Mouse (Mus musculus) neural tube, embryonic 10.5 days (tissue): Measurements from ENCODE around the gene Scube3.

Experiments
- DNase-seq: peaks from one replicate; pipeline ENCODE4 v3.0.0-alpha.2; 2017; ENCODE audit warnings: low spot score; ENCODE audit errors: extremely low spot score

Gene Scube3

DNA sequence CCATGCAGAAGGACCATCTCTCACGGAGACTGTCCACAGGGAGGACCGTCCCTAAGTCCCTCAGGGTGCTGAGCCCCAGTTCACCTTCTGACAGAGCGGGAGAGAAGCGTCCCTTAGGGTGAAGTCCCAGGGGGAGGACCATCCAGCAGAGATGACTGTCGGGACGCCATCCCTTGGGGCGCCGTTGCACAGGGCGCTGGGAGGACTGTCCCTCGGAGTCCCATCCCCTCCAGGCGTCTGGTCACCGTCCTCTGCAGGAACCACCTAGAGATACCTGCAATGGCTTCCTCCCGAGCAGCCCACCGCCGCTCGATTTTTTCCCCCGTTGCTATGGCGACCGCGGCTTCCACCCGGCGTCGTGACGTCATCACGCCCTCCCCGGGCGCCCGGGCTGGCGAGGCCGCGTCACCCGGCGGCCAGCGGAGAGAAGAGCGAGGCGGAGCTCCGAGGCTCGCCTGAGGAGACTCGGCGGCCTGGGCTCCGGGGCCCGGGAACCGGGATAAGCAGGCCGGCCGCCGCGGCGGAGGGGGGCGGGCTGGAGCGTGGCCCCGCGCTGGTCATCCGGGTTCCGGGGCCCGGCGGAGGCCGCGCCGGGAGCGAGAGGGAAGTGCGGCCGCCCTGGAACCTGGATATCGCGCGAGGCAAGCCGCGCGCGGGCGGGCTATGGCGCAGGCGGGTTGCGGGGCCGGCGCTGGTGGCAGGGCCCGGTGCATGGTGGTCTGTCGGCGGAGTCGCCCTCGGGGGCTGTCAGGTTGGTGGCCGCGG lies 35.0 kb downstream of the Scube3 start, which contains the start of gene Zfp523:
TSS of gene Zfp523 (plus strand) at position 355 of the 765 bp plus-strand sequence.
- DNase-seq = peak; percentile 96

GRCm38 (mm10) chr17:28177540-28178046 lies 35.7 kb downstream of the Scube3 start:
- no peak for DNase-seq

- no peak for DNase-seq
These were observed 38.4 kb downstream of the Scube3 start for GRCm38 (mm10) chr17:28180331-28180730.

DNA sequence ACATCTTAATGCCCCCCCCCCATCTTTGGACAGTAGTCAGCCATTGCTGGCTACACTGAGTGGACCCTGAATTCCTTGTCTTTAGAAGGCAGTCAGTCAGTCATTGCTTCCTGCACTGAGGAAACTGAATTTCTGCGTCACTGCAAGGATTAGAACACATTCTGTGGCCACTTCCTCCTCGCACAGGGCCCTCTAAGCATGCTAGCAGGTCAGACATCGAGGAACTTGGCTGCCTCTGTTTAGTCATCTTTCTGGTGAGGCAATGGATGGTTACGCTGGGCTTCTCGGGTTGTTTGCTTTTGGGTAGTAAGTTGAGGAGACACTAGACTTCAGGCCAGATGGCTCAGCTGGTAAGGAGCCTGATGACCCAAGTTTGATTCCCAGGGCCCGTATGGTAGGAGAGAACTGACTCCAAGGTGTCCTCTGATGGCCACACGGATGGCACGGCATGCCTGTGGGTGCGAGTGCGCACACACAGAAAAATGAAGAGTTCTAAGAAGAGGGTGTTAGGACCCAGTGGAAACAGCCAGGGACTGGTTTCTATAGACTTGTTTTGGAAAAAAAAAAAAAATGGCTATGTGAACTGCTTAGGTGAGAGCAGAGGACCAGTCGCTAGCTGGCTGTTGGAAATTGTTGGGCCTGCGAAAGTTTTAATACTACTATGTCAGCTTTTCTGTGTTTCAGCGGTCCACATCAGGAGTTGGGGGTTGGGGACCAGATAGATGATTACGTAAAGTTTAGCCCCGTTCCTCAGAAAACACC lies 39.0 kb downstream of the Scube3 start:
- DNase-seq = no peak

DNA sequence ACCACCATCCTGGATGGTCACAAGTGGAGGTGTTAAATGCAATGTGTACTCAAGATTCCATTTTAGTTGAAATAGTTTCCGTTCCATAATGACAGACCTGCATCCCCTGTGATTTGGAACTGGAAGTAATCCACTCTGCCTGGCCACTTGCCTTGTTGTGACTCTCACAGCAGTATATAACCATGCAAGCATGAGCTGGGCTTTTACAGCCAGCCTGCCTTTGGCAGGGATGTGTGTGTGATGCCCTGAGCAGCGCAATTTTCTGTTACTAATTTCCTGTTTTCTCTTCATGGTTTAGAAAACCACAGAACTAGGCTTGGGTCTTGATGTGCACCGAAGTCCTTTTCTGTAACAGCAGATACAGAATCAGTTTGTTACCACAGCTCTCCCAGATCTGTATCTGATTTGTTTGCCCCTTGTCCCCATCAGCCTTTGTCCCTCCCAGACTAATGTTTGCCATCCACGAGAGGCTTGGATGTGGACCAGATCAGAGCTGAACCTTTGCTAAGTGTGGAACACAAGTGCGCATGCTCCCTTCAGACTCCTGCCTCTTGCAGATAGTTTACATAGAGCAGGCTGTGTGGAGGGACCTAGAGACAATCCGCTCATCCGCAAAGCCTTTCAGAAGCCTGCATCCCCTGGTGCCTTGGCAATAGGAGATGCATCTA lies 43.2 kb downstream of the Scube3 start:
- DNase-seq = no peak

- no peak for DNase-seq
These were observed 46.4 kb downstream of the Scube3 start for GRCm38 (mm10) chr17:28188313-28188712.

DNA sequence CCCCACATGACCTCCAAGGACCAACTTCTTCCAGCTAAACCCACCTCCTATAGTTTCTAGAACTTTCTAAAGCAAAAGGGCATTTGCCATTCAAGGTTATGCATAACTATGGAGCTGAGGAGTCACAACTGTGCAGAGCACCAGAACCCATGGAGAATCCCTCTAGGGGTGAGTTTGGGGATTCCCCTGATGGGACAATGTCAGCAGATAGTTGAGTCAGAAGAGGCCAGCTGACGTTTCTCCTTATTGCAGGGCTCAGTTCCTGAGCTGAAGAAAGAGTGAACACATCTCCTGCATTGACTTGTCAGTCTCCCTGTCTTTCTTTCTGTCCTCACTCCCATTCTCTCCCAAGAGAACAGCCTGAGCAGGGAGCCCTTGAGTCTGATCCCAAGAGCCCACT lies 50.8 kb downstream of the Scube3 start:
- no peak for DNase-seq

- DNase-seq = no peak
These were observed 51.6 kb downstream of the Scube3 start for GRCm38 (mm10) chr17:28193559-28193958.

GRCm38 (mm10) chr17:28195033-28195432 lies 53.1 kb downstream of the Scube3 start:
- no peak for DNase-seq

DNA sequence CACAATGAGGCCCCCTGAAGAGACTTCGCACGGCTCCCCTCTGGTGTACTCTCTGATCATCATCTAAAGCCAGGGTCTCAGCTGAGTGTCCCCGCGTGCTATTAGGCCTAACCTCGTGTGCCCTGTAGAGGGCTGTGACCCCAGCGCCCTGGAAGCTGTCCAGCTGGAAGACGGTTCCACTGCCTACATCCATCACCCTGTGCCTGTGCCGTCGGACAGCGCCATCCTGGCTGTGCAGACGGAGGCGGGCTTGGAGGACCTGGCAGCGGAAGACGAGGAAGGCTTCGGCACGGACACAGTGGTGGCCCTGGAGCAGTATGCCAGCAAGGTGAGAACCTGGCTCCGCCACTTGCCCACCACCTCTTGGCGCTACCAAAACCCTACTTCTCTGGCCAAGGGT lies 55.7 kb downstream of the Scube3 start:
- DNase-seq = peak; percentile 31

GRCm38 (mm10) chr17:28201982-28202381 lies 60.0 kb downstream of the Scube3 start:
- no peak for DNase-seq

- DNase-seq = peak; percentile 57
These were observed 62.2 kb downstream of the Scube3 start for GRCm38 (mm10) chr17:28204052-28204720.

DNA sequence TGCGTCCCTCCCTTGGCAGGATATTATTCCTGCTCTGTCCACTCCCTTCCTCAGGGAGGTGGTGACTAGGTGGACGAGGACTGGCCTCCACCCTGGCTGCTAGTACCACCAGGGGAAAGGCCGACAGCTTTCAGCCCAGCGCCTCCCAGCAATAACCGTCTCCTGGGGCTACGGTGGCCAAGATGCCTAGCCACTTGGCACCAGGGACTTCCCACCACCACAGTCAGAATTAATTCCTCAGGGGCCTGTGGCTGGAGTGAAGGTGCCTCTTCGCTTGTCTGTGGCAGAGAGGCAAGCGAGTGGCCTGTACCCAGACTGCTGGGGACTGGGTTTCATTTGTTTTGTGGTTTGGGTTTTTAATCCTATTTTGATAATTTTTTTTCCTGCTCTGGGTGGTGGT lies 63.5 kb downstream of the Scube3 start:
- no peak for DNase-seq

DNA sequence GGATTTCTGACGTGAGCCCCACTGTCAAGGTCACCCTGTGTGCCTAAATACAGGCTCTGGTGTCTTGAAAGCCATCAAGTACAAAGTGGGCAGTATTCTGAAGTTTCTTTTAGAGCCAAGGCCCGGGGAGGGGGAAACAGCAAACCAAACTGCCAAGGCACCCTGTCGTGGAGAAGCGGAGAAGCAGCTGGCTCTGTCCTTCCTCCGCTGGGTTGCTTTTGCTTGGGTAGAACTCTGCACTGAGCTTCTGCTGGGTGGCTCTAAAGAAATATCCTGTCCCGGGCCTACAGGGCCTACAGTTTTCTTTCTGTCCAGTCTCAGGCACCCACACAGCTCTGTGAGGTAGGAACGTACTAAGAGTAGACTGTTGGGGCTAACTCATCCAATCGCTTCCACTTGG lies 65.2 kb downstream of the Scube3 start:
- no peak for DNase-seq

GRCm38 (mm10) chr17:28207591-28208313 lies 65.8 kb downstream of the Scube3 start, which contains the start of gene Def6:
TSS of gene Def6 (plus strand) at chr17:28207778.
- DNase-seq = peak; percentile 69

- no peak for DNase-seq
These were observed 66.3 kb downstream of the Scube3 start for GRCm38 (mm10) chr17:28208314-28208612.

GRCm38 (mm10) chr17:28209457-28210110 lies 67.6 kb downstream of the Scube3 start:
- DNase-seq = no peak

GRCm38 (mm10) chr17:28211921-28212341 lies 70.0 kb downstream of the Scube3 start:
- no peak for DNase-seq

GRCm38 (mm10) chr17:28212391-28212790 lies 70.5 kb downstream of the Scube3 start:
- no peak for DNase-seq

DNA sequence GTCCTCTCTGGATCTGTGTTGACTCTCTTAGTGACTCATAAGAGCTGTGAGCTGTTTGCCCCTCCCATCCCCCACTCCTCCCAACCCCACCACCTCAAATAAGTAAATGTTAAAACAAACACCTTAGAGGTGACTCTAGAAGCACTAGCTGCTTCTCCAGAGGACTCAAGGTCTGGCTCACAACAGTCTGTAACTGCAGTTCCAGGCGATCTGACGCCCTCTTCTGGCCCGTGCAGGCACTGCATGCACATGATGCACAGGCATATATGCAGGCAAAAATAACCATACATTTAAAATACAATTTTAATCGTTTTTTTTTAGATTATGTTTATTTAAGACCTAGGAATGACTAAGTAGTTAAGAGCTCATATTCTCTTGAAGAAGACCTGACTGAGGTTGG lies 71.3 kb downstream of the Scube3 start:
- peak; percentile 34 for DNase-seq
